Mouse (Mus musculus) retina, postnatal 1 day (tissue): ENCODE results near the gene Acap3.

Source experiments
- DNase-seq: peaks from one replicate; pipeline ENCODE4 v3.0.0-alpha.2; 2012

The Acap3 gene

DNA sequence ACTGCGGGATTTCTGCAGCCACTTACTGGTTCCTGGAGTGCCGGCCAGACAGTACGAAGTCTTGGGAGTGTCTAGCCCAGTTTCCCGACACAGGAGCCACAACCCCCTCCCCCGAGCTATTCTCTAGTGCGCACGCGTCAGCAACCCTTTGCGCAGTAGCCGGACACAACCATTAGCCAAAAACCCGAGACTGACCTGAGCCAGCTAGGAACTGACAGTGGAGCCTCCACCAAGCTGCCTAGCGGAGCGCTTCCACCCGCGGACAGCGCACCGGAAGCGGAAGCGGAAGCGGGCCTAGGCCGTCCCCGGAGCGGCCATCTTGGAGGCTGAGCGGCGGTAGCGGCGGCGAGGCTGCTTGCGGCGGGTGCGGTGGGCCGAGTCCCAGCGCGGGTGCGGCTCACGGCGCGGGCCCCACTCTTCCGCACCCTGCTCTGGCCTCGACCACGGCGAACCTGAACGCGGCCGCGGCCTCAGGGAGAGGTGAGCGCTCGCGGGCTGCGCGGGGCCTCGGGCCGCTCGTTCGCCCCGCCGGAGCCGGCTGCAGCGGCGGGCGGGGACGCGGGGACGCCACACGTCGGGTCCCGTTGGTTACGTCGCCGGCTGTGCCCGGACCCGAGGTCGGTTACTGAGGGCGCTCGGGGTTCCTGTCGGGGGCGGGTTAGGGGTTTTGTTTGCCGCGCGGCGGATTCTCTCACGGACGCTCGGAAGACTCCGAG lies 52.1 kb downstream of the Acap3 start, which contains the start of gene Ube2j2:
Gene Ube2j2, plus strand, starts transcription at position 298 of the 716 bp plus-strand sequence.
- DNase-seq = peak; percentile 98

- DNase-seq = peak; percentile 19
These were observed 52.6 kb downstream of the Acap3 start for GRCm38 (mm10) chr4:155944271-155944670.

DNA sequence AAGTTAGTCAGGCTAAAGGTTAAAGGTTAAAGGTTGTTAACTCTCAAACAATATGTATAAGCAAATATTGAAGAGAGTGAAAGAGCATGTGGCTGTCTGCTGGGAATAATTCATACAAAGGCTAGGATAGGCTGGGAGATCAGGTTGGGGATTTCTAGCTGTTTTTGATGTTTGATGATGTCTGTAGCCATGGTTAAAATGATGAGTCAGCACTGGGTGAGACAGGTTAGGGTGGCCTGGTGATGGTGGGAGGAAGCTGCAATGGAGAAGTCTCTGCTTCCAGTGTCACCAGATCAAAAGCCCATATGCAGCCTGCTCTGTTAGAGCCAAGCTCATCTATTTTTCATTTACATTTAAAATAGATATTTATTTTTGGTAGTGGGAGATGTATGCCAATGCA lies 55.5 kb downstream of the Acap3 start:
- DNase-seq = no peak

- DNase-seq = no peak
These were observed 63.9 kb downstream of the Acap3 start for GRCm38 (mm10) chr4:155955491-155955890.
